14 mouse cellular contexts compared by ENCODE assay signal in the genomic region with DNA sequence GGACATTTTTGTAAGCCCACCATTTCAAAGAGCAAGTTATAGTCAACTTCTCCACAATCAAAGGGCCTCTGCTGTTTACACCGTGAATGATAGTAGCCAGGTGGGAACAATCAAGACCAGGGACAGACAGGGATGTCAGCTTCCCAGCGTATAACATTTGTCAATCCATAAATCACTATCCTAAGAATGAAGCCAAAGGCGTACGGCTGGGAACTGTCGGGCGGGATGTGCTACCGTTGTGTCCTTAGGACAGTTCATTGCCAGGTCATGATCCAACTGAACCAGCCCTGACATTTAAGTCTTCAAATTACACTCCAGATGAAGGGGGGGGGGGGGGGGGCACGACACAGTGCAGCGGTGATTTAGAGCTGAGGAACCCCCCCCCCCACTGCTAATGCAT.
A peak's percentile ranks its signal among the peaks of the same experiment; 100 is the strongest.
DNase-seq lines count a peak whose midpoint lies in the region; ATAC-seq and TF ChIP-seq lines count a peak whose summit lies in the region.
"Had no signal": no experiment of that assay in that cellular context is flagged by ENCODE, and none has a peak within 500 bp of the region (broad histone marks: within the 10 kb centered on the region; RNA-seq: fewer than 3 reads in every experiment).

No protein-coding gene starts in this region.

- peak overlapping the region; percentile 8; the same call in 1 of the 2 replicates for H3K9ac ChIP-seq in heart, embryonic 13.5 days
- no peak overlapping the region for H3K9ac ChIP-seq in kidney, embryonic 16.5 days (replicated peaks; ENCODE audit: low read length)
- H3K9ac ChIP-seq in lung, postnatal 0 days (replicated peaks; ENCODE audit: low read depth): no peak overlapping the region
- no peak overlapping the region for H3K9ac ChIP-seq in neural tube, embryonic 13.5 days
- H3K9ac ChIP-seq: forebrain, embryonic 13.5 days; limb, embryonic 15.5 days had no signal

- TF ChIP-seq CTCF in lung, postnatal 0 days (IDR thresholded peaks at IDR 0.05): no peak

- H3K4me3 ChIP-seq in heart, embryonic 13.5 days: no peak overlapping the region
- H3K4me3 ChIP-seq in kidney, embryonic 16.5 days (ENCODE audit: low read length): no peak overlapping the region
- no peak overlapping the region for H3K4me3 ChIP-seq in lung, postnatal 0 days (ENCODE audit: low read depth, low read length)
- no peak overlapping the region for H3K4me3 ChIP-seq in neural tube, embryonic 13.5 days
- H3K4me3 ChIP-seq: forebrain, embryonic 13.5 days; limb, embryonic 15.5 days had no signal

- 51% methylated on average over 9 of the region's 9 CpGs for WGBS in heart, embryonic 13.5 days
- 21% methylated on average over 9 of the region's 9 CpGs for WGBS in kidney, embryonic 16.5 days
- 33% methylated on average over 7 of the region's 9 CpGs for WGBS in lung, postnatal 0 days
- 4% methylated on average over 9 of the region's 9 CpGs for WGBS in neural tube, embryonic 13.5 days

- peaks cover 43% of the 10 kb centered on the region for H3K4me1 ChIP-seq in heart, embryonic 13.5 days
- peaks cover 45% of the 10 kb centered on the region for H3K4me1 ChIP-seq in kidney, embryonic 16.5 days (ENCODE audit: insufficient read depth, low read length)
- H3K4me1 ChIP-seq in lung, postnatal 0 days (ENCODE audit: insufficient read depth, low read depth, low read length): peaks cover 16% of the 10 kb centered on the region; the same call in 1 of the 2 replicates
- peaks cover 31% of the 10 kb centered on the region for H3K4me1 ChIP-seq in neural tube, embryonic 13.5 days (replicated peaks)

- peak overlapping the region; percentile 73 for H3K27ac ChIP-seq in heart, embryonic 13.5 days (replicated peaks)
- no peak overlapping the region for H3K27ac ChIP-seq in kidney, embryonic 16.5 days (ENCODE audit: low read length)
- H3K27ac ChIP-seq in lung, postnatal 0 days (ENCODE audit: low read length): 0 out of 2 replicates have a peak overlapping the region, but pooled peaks have one; percentile 26
- no peak overlapping the region for H3K27ac ChIP-seq in neural tube, embryonic 13.5 days (replicated peaks)
- H3K27ac ChIP-seq: forebrain, embryonic 13.5 days; limb, embryonic 15.5 days had no signal

- H3K9me3 ChIP-seq in heart, embryonic 13.5 days: no peaks in the 10 kb centered on the region
- H3K9me3 ChIP-seq in kidney, embryonic 16.5 days (ENCODE audit: low read length): no peaks in the 10 kb centered on the region
- H3K9me3 ChIP-seq in lung, postnatal 0 days (ENCODE audit: low read length): no peaks in the 10 kb centered on the region
- no peaks in the 10 kb centered on the region for H3K9me3 ChIP-seq in neural tube, embryonic 13.5 days
- H3K9me3 ChIP-seq: forebrain, embryonic 13.5 days; limb, embryonic 15.5 days had no signal

- no peak for TF ChIP-seq EP300 in lung, postnatal 0 days (IDR thresholded peaks at IDR 0.05)

- ATAC-seq in heart, embryonic 13.5 days (ENCODE audit: extremely low read depth, insufficient number of reproducible peaks, low FRiP score, low TSS enrichment): no peak
- ATAC-seq in kidney, embryonic 16.5 days (ENCODE audit: low FRiP score, low TSS enrichment): peak; percentile 73; the same call in 1 of the 2 replicates
- peak; percentile 51 for ATAC-seq in lung, postnatal 0 days
- ATAC-seq in neural tube, embryonic 13.5 days (ENCODE audit: low read depth): no peak
- ATAC-seq: forebrain, embryonic 13.5 days had no signal

- H3K27me3 ChIP-seq in heart, embryonic 13.5 days (replicated peaks): no peaks in the 10 kb centered on the region
- H3K27me3 ChIP-seq in kidney, embryonic 16.5 days (ENCODE audit: insufficient read depth, low read length): no peaks in the 10 kb centered on the region
- H3K27me3 ChIP-seq in lung, postnatal 0 days (replicated peaks; ENCODE audit: insufficient read depth, low read length): no peaks in the 10 kb centered on the region
- H3K27me3 ChIP-seq in neural tube, embryonic 13.5 days: 0 out of 2 replicates have a peak, but pooled peaks cover 3% of the 10 kb centered on the region
- H3K27me3 ChIP-seq: forebrain, embryonic 13.5 days; limb, embryonic 15.5 days had no signal

- no peak for DNase-seq in heart, postnatal 36 days
- no peak for DNase-seq in kidney, adult 18-20 months
- DNase-seq in lung, postnatal 0 days (ENCODE audit: low spot score): no peak
- DNase-seq in left cerebral cortex, postnatal 25 days (ENCODE audit: low spot score in 2 of 2): no peak
- DNase-seq: cerebellum, adult 2 months; kidney, postnatal 10 days; layer of hippocampus, adult 9-11 months; midbrain, embryonic 14.5 days; right cerebral cortex, postnatal 4 days had no signal

- intact Hi-C loops in heart, postnatal 36 days (cut with DNase I): no loop called here
- intact Hi-C loops in left cerebral cortex, postnatal 25 days (cut with DNase I): no loop called here

- H3K36me3 ChIP-seq in heart, embryonic 13.5 days: no peaks in the 10 kb centered on the region
- H3K36me3 ChIP-seq in kidney, embryonic 16.5 days (ENCODE audit: insufficient read depth, low read length): no peaks in the 10 kb centered on the region
- no peaks in the 10 kb centered on the region for H3K36me3 ChIP-seq in lung, postnatal 0 days (ENCODE audit: insufficient read depth, low read length)
- H3K36me3 ChIP-seq in neural tube, embryonic 13.5 days: no peaks in the 10 kb centered on the region
- H3K36me3 ChIP-seq: limb, embryonic 15.5 days had no signal

- peak overlapping the region; percentile 32 for H3K4me2 ChIP-seq in heart, embryonic 13.5 days
- H3K4me2 ChIP-seq in kidney, embryonic 16.5 days (replicated peaks; ENCODE audit: low read depth, low read length): peak overlapping the region; percentile 17
- H3K4me2 ChIP-seq in lung, postnatal 0 days (replicated peaks; ENCODE audit: low read depth, low read length): peak overlapping the region; percentile 19; the same call in 1 of the 2 replicates
- 0 out of 2 replicates have a peak overlapping the region, but pooled peaks have one; percentile 9 for H3K4me2 ChIP-seq in neural tube, embryonic 13.5 days
- H3K4me2 ChIP-seq: forebrain, embryonic 13.5 days; limb, embryonic 15.5 days had no signal

Comparison
In these comparisons a context has a peak if more than half of its experiments do, and no peak if none do; other contexts are left out.
1. ATAC-seq: peak in kidney, embryonic 16.5 days (single experiment) and lung, postnatal 0 days (single experiment); none in heart, embryonic 13.5 days (single experiment) and neural tube, embryonic 13.5 days (single experiment).
2. H3K27ac ChIP-seq: peak in heart, embryonic 13.5 days (single experiment) and lung, postnatal 0 days (single experiment); none in kidney, embryonic 16.5 days (single experiment) and neural tube, embryonic 13.5 days (single experiment).
3. Peak in every context shown above with its lines, with median percentiles within 50 percentile points of each other: H3K4me2 ChIP-seq.